ENCODE assay signal across 25 mouse cellular contexts in genomic region chr17:75367486-75368155, GRCm38 (mm10).
"Had no signal": no experiment of that assay in that cellular context is flagged by ENCODE, and none has a peak within 500 bp of the region (broad histone marks: within the 10 kb centered on the region; RNA-seq: fewer than 3 reads in every experiment).

No protein-coding gene starts in this region.

- H3K27me3 ChIP-seq: embryonic facial prominence, embryonic 12.5 days; embryonic facial prominence, embryonic 13.5 days; embryonic facial prominence, embryonic 15.5 days; forebrain, embryonic 12.5 days; forebrain, embryonic 13.5 days; forebrain, embryonic 15.5 days had no signal

- H3K27ac ChIP-seq: embryonic facial prominence, embryonic 10.5 days; embryonic facial prominence, embryonic 12.5 days; embryonic facial prominence, embryonic 13.5 days; embryonic facial prominence, embryonic 15.5 days; forebrain, embryonic 10.5 days; forebrain, embryonic 12.5 days; forebrain, embryonic 13.5 days; forebrain, embryonic 15.5 days; gastrocnemius, adult 2 months; heart, adult 2 months had no signal

- H3K4me3 ChIP-seq: embryonic facial prominence, embryonic 10.5 days; embryonic facial prominence, embryonic 12.5 days; embryonic facial prominence, embryonic 13.5 days; embryonic facial prominence, embryonic 15.5 days; erythroblast, embryonic 14.5 days; forebrain, embryonic 10.5 days; forebrain, embryonic 12.5 days; forebrain, embryonic 13.5 days; forebrain, embryonic 15.5 days; gastrocnemius, adult 2 months; heart, adult 2 months had no signal

- H3K9me3 ChIP-seq: embryonic facial prominence, embryonic 10.5 days; embryonic facial prominence, embryonic 12.5 days; embryonic facial prominence, embryonic 13.5 days; embryonic facial prominence, embryonic 15.5 days; forebrain, embryonic 10.5 days; forebrain, embryonic 12.5 days; forebrain, embryonic 13.5 days; forebrain, embryonic 15.5 days had no signal

- H3K4me1 ChIP-seq: embryonic facial prominence, embryonic 10.5 days; embryonic facial prominence, embryonic 12.5 days; embryonic facial prominence, embryonic 15.5 days; forebrain, embryonic 10.5 days; forebrain, embryonic 12.5 days; forebrain, embryonic 13.5 days; forebrain, embryonic 15.5 days had no signal

- H3K36me3 ChIP-seq: forebrain, embryonic 12.5 days; forebrain, embryonic 15.5 days had no signal

- DNase-seq: cerebellum, adult 2 months; cerebellum, adult 8-10 months; cerebellum, adult 9-10 months; cerebellum, adult 9-11 months; cerebellum, postnatal 10 days; cerebellum, postnatal 14 days; cerebellum, postnatal 25 days; cerebellum, postnatal 36 days; embryo, embryonic 11 days; forebrain, postnatal 0 days; gastrocnemius, adult 2 months; gastrocnemius, postnatal 10 days; gastrocnemius, postnatal 14 days; gastrocnemius, postnatal 25 days; gastrocnemius, postnatal 36 days; heart, adult 2 months had no signal
